Mouse (Mus musculus) E14TG2a.4 (cell line): ENCODE data around the gene Diaph3.

Experiments used
- CTCF ChIP-seq: conservative IDR thresholded peaks from 2 replicates; pipeline ENCODE4 v1.5.1; 2014; ENCODE audit warnings: low read length
- NANOG ChIP-seq: IDR thresholded peaks from 2 replicates; pipeline ENCODE4 v1.6.1; 2014; ENCODE audit warnings: borderline replicate concordance, low read length, mixed read lengths
- POU5F1 ChIP-seq: IDR thresholded peaks from 2 replicates; pipeline ENCODE4 v1.6.1; 2014; ENCODE audit warnings: low read length, borderline replicate concordance

GRCm38 (mm10) chr14:87091108-87091507 lies 49.9 kb downstream of the Diaph3 start:
- no peak for TF ChIP-seq CTCF
- no peak for TF ChIP-seq POU5F1
- TF ChIP-seq NANOG, result no peak
